Mouse (Mus musculus) hindbrain, embryonic 15.5 days (tissue): ENCODE results near the gene Zc3hav1. TPM values are rescaled to one million over a fixed set of nuclear protein-coding genes. Genes with fewer than 3 reads are reported as not detected.

Experiments used
- ATAC-seq: fragments of 200-750 bp; cut with Nextera tagmentation; 2 replicates; pipeline ENCODE4 v1.8.0; 2017; ENCODE audit warnings: low read depth, moderate number of reproducible peaks, moderate TSS enrichment; ENCODE audit not compliant: low FRiP score
- H3K27ac ChIP-seq: fragments of 300-500 bp; sonication (generic); replicated peaks from 2 replicates; pipeline ENCODE4 v1.5.1; 2015; ENCODE audit warnings: mild to moderate bottlenecking, inconsistent platforms
- H3K27me3 ChIP-seq: fragments of 300-500 bp; sonication (generic); 2 replicates; pipeline ENCODE4 v1.6.1; 2015; ENCODE audit warnings: control low read depth, inconsistent platforms
- H3K36me3 ChIP-seq: fragments of 300-500 bp; sonication (generic); 2 replicates; pipeline ENCODE4 v1.6.1; 2015; ENCODE audit warnings: control low read depth, inconsistent platforms
- H3K4me1 ChIP-seq: fragments of 300-500 bp; sonication (generic); replicated peaks from 2 replicates; pipeline ENCODE4 v1.6.1; 2015; ENCODE audit warnings: control low read depth, inconsistent platforms
- H3K4me2 ChIP-seq: fragments of 300-500 bp; sonication (generic); 2 replicates; pipeline ENCODE4 v1.6.1; 2015; ENCODE audit warnings: moderate library complexity, mild to moderate bottlenecking, inconsistent platforms
- H3K4me3 ChIP-seq: fragments of 300-500 bp; sonication (generic); 2 replicates; pipeline ENCODE4 v1.5.1; 2015; ENCODE audit warnings: mild to moderate bottlenecking, inconsistent platforms
- H3K9ac ChIP-seq: fragments of 300-500 bp; sonication (generic); 2 replicates; pipeline ENCODE4 v1.6.1; 2015; ENCODE audit warnings: inconsistent platforms
- H3K9me3 ChIP-seq: fragments of 300-500 bp; sonication (generic); 2 replicates; pipeline ENCODE4 v1.6.1; 2016; ENCODE audit warnings: control low read depth, inconsistent platforms
- WGBS: fragments of 180-500 bp; shearing (Covaris S2); methylation state at CpG from one replicate; pipeline ENCODE4 v1.1.7; 2015; 5-methylcytosine and 5-hydroxymethylcytosine counted together
- polyA plus RNA-seq: library from polyadenylated mRNA; unstranded; fragments of >200 nt; fragmentation: Nextera tagmentation; extraction: Ambion mirVana; gene quantifications from 2 replicates; pipeline ENCODE4 v1.2.1, GENCODE M21; 2015

The Zc3hav1 gene
- polyA plus RNA-seq, 1 experiment from 2014 or later: 1.3 TPM

- Histone ChIP-seq H3K9ac (no peak overlapping the region), H3K9me3 (no peaks in the 10 kb centered on the region), H3K4me3 (no peak overlapping the region), H3K27ac (no peak overlapping the region), H3K4me2 (no peak overlapping the region), H3K4me1 (peaks cover 9% of the 10 kb centered on the region), H3K27me3 (peaks cover 29% of the 10 kb centered on the region), H3K36me3 (no peaks in the 10 kb centered on the region)
- no peak for ATAC-seq
- WGBS: 90% methylated on average over 6 of the region's 6 CpGs
Observed at GRCm38 (mm10) chr6:38348811-38349453, 5.5 kb downstream of the Zc3hav1 start.

GRCm38 (mm10) chr6:38347875-38348274 lies 6.5 kb downstream of the Zc3hav1 start:
- H3K9me3 ChIP-seq: no peaks in the 10 kb centered on the region
- H3K4me2 ChIP-seq: no peak overlapping the region
- no peak overlapping the region for H3K9ac ChIP-seq
- ATAC-seq: no peak
- H3K36me3 ChIP-seq: no peaks in the 10 kb centered on the region
- no peak overlapping the region for H3K27ac ChIP-seq
- H3K4me3 ChIP-seq: no peak overlapping the region
- peaks cover 21% of the 10 kb centered on the region for H3K27me3 ChIP-seq
- no peaks in the 10 kb centered on the region for H3K4me1 ChIP-seq
- 84% methylated on average over 5 of the region's 5 CpGs for WGBS

GRCm38 (mm10) chr6:38345796-38346195 lies 8.6 kb downstream of the Zc3hav1 start:
- no peaks in the 10 kb centered on the region for H3K9me3 ChIP-seq
- H3K27me3 ChIP-seq: peaks cover 4% of the 10 kb centered on the region; the same call in 1 of the 2 replicates
- H3K9ac ChIP-seq: no peak overlapping the region
- no peaks in the 10 kb centered on the region for H3K4me1 ChIP-seq
- no peak overlapping the region for H3K4me2 ChIP-seq
- ATAC-seq: no peak
- no peaks in the 10 kb centered on the region for H3K36me3 ChIP-seq
- no peak overlapping the region for H3K27ac ChIP-seq
- WGBS: 59% methylated on average over 7 of the region's 7 CpGs
- H3K4me3 ChIP-seq: no peak overlapping the region

GRCm38 (mm10) chr6:38344006-38344670 lies 10.3 kb downstream of the Zc3hav1 start:
- no peaks in the 10 kb centered on the region for H3K9me3 ChIP-seq
- H3K4me2 ChIP-seq: no peak overlapping the region
- ATAC-seq: no peak
- H3K36me3 ChIP-seq: no peaks in the 10 kb centered on the region
- H3K27ac ChIP-seq: no peak overlapping the region
- H3K4me1 ChIP-seq: no peaks in the 10 kb centered on the region
- H3K27me3 ChIP-seq: no peaks in the 10 kb centered on the region
- WGBS: 87% methylated on average over 7 of the region's 7 CpGs
- H3K4me3 ChIP-seq: no peak overlapping the region
- no peak overlapping the region for H3K9ac ChIP-seq

GRCm38 (mm10) chr6:38343581-38343980 lies 10.8 kb downstream of the Zc3hav1 start:
- Histone ChIP-seq H3K4me1 (no peaks in the 10 kb centered on the region), H3K27ac (no peak overlapping the region), H3K9me3 (no peaks in the 10 kb centered on the region), H3K27me3 (no peaks in the 10 kb centered on the region), H3K4me3 (no peak overlapping the region), H3K9ac (no peak overlapping the region), H3K36me3 (no peaks in the 10 kb centered on the region), H3K4me2 (no peak overlapping the region)
- no peak for ATAC-seq
- WGBS: 53% methylated on average over 3 of the region's 3 CpGs

- no peak overlapping the region for H3K4me2 ChIP-seq
- no peaks in the 10 kb centered on the region for H3K4me1 ChIP-seq
- no peaks in the 10 kb centered on the region for H3K36me3 ChIP-seq
- WGBS: 90% methylated on average over 8 of the region's 8 CpGs
- no peak overlapping the region for H3K9ac ChIP-seq
- no peaks in the 10 kb centered on the region for H3K9me3 ChIP-seq
- H3K27me3 ChIP-seq: no peaks in the 10 kb centered on the region
- no peak overlapping the region for H3K27ac ChIP-seq
- ATAC-seq: no peak
- H3K4me3 ChIP-seq: no peak overlapping the region
Observed at GRCm38 (mm10) chr6:38342666-38342992, 11.8 kb downstream of the Zc3hav1 start.

GRCm38 (mm10) chr6:38341751-38342665 lies 12.4 kb downstream of the Zc3hav1 start:
- H3K27me3 ChIP-seq: no peaks in the 10 kb centered on the region

GRCm38 (mm10) chr6:38339078-38339477 lies 15.3 kb downstream of the Zc3hav1 start:
- no peak overlapping the region for H3K27ac ChIP-seq
- H3K9me3 ChIP-seq: no peaks in the 10 kb centered on the region
- no peaks in the 10 kb centered on the region for H3K4me1 ChIP-seq
- H3K4me2 ChIP-seq: no peak overlapping the region
- 60% methylated on average over 2 of the region's 2 CpGs for WGBS
- no peak for ATAC-seq
- H3K36me3 ChIP-seq: no peaks in the 10 kb centered on the region
- H3K27me3 ChIP-seq: no peaks in the 10 kb centered on the region
- no peak overlapping the region for H3K4me3 ChIP-seq
- H3K9ac ChIP-seq: no peak overlapping the region

More at GRCm38 (mm10) chr6:38341751-38342665, 12.4 kb downstream of the Zc3hav1 start:
- no peak overlapping the region for H3K4me3 ChIP-seq
- WGBS: 76% methylated on average over 11 of the region's 11 CpGs
- no peaks in the 10 kb centered on the region for H3K9me3 ChIP-seq
- ATAC-seq: no peak
- no peak overlapping the region for H3K4me2 ChIP-seq
- no peaks in the 10 kb centered on the region for H3K4me1 ChIP-seq
- no peak overlapping the region for H3K27ac ChIP-seq
- no peaks in the 10 kb centered on the region for H3K36me3 ChIP-seq
- no peak overlapping the region for H3K9ac ChIP-seq

GRCm38 (mm10) chr6:38337951-38338350 lies 16.5 kb downstream of the Zc3hav1 start:
- H3K27me3 ChIP-seq: no peaks in the 10 kb centered on the region
- no peak for ATAC-seq
- no peaks in the 10 kb centered on the region for H3K9me3 ChIP-seq
- no peak overlapping the region for H3K9ac ChIP-seq
- no peak overlapping the region for H3K4me2 ChIP-seq
- 85% methylated on average over 6 of the region's 6 CpGs for WGBS
- H3K27ac ChIP-seq: no peak overlapping the region
- H3K4me3 ChIP-seq: no peak overlapping the region
- H3K36me3 ChIP-seq: no peaks in the 10 kb centered on the region
- no peaks in the 10 kb centered on the region for H3K4me1 ChIP-seq

GRCm38 (mm10) chr6:38337166-38337705 lies 17.2 kb downstream of the Zc3hav1 start:
- Histone ChIP-seq H3K4me3 (no peak overlapping the region), H3K36me3 (no peaks in the 10 kb centered on the region), H3K4me1 (no peaks in the 10 kb centered on the region), H3K9ac (no peak overlapping the region), H3K27ac (no peak overlapping the region), H3K4me2 (no peak overlapping the region), H3K9me3 (no peaks in the 10 kb centered on the region), H3K27me3 (no peaks in the 10 kb centered on the region)
- ATAC-seq: no peak
- WGBS: 92% methylated on average over 4 of the region's 4 CpGs

GRCm38 (mm10) chr6:38335264-38335663 lies 19.1 kb downstream of the Zc3hav1 start:
- H3K27me3 ChIP-seq: no peaks in the 10 kb centered on the region
- no peaks in the 10 kb centered on the region for H3K9me3 ChIP-seq
- no peak overlapping the region for H3K4me2 ChIP-seq
- no peak overlapping the region for H3K27ac ChIP-seq
- H3K4me1 ChIP-seq: no peaks in the 10 kb centered on the region
- H3K4me3 ChIP-seq: no peak overlapping the region
- no peaks in the 10 kb centered on the region for H3K36me3 ChIP-seq
- no peak overlapping the region for H3K9ac ChIP-seq
- no peak for ATAC-seq
- WGBS: 85% methylated on average over 6 of the region's 6 CpGs

- no peaks in the 10 kb centered on the region for H3K9me3 ChIP-seq
- no peak overlapping the region for H3K4me3 ChIP-seq
- no peak overlapping the region for H3K9ac ChIP-seq
- no peak overlapping the region for H3K4me2 ChIP-seq
- H3K27me3 ChIP-seq: no peaks in the 10 kb centered on the region
- no peak overlapping the region for H3K27ac ChIP-seq
- ATAC-seq: peak; percentile 34; the same call in 1 of the 2 replicates
- 19% methylated on average over 4 of the region's 4 CpGs for WGBS
- H3K36me3 ChIP-seq: no peaks in the 10 kb centered on the region
- H3K4me1 ChIP-seq: no peaks in the 10 kb centered on the region
Observed at GRCm38 (mm10) chr6:38326596-38326995, 27.8 kb downstream of the Zc3hav1 start.
